Mouse (Mus musculus) megakaryocyte, embryonic 14.5 days (primary cell): ENCODE measurements around the gene Trmt1. TPM values are rescaled to one million over a fixed set of nuclear protein-coding genes. Genes with fewer than 3 reads are reported as not detected.
A peak's percentile ranks its signal among the peaks of the same experiment; 100 is the strongest.
"Not testable (repeated sequence)": the region's sequence is repeated elsewhere in the genome, so short reads cannot be mapped to it uniquely, and the experiment has no call there.

Experiments used
- H3K27me3 ChIP-seq: replicated peaks from 2 replicates; pipeline ENCODE3; 2012; ENCODE audit warnings: inconsistent platforms
- H3K36me3 ChIP-seq: replicated peaks from 2 replicates; pipeline ENCODE3; 2012; ENCODE audit warnings: low read length, inconsistent platforms, mixed read lengths
- H3K4me1 ChIP-seq: 2 replicates; pipeline ENCODE4 v1.6.1; 2012; ENCODE audit warnings: inconsistent platforms
- H3K4me3 ChIP-seq: replicated peaks from 2 replicates; pipeline ENCODE3; 2012; ENCODE audit warnings: moderate library complexity, mild to moderate bottlenecking, inconsistent platforms
- H3K9me3 ChIP-seq: 2 replicates; pipeline ENCODE4 v1.6.1; 2012; ENCODE audit warnings: inconsistent platforms
- FLI1 ChIP-seq: IDR thresholded peaks from 2 replicates; pipeline ENCODE4 v1.6.1; 2012; ENCODE audit warnings: low read length, inconsistent platforms, mixed read lengths
- GATA1 ChIP-seq: IDR thresholded peaks from 3 replicates; pipeline ENCODE4 v1.6.1; 2012; ENCODE audit warnings: mixed read lengths, low read length, inconsistent platforms, borderline replicate concordance
- polyA plus RNA-seq: library from polyadenylated mRNA; stranded (reverse); fragments of >175 nt; gene quantifications from 2 replicates; pipeline ENCODE4 v1.2.3, GENCODE M21; 2012; ENCODE audit warnings: low replicate concordance; ENCODE audit not compliant: insufficient read depth

The Trmt1 gene
- polyA plus RNA-seq, 1 experiment: 120 TPM

DNA sequence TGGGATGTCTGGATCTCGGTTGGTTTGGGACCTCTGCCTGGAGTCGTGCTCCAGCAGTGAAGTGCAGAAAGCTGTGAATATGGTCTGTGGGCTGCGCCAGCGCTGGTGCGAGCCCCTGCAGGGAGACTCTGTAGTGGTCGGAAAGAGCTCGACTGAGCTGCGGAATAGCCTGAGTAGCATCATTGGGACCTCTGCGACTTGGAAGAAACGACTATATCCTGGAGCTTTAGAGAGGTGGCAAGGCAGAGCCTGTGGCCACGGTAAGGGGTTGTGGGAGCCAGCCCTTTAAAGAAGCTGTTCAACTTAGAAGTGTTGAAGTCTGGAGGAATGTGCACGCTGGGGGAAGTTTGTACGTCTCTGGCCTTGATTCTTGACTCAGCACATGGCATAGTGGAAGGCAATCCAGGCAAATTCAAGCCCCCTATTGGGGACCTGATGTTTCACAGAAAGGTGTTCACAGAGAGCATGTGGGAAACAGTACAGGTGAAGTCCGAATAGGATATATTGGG, 20.7 kb upstream of the Trmt1 start:
- Histone ChIP-seq H3K4me3 (peak overlapping the region; percentile 100), H3K27me3 (no peaks in the 10 kb centered on the region), H3K9me3 (no peaks in the 10 kb centered on the region), H3K36me3 (peaks cover 27% of the 10 kb centered on the region), H3K4me1 (peaks cover 49% of the 10 kb centered on the region)
- TF ChIP-seq FLI1 (no peak), GATA1 (no peak)

DNA sequence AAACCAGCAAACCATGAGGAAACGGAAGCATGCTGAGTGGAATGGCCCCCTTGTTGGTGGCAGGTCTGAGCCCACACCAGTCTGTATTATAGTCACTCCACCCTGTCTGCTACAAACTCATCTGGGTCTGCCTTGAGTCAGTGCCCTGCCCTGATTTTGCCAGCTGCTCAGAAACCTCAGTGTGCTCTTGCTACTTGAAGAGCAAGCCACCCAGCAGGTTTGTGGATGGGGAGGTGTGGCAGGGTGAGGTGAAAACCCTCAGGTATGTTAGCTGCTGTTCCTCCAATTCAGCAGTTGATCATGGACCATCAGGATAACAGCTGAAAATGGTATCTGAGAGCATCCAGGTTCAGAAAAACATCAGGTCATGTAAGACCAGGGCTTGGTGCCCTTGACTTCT, 18.0 kb upstream of the Trmt1 start:
- H3K27me3 ChIP-seq: no peaks in the 10 kb centered on the region
- no peaks in the 10 kb centered on the region for H3K9me3 ChIP-seq
- peaks cover 43% of the 10 kb centered on the region for H3K36me3 ChIP-seq
- TF ChIP-seq GATA1 (no peak), FLI1 (no peak)
- H3K4me1 ChIP-seq: peaks cover 47% of the 10 kb centered on the region
- no peak overlapping the region for H3K4me3 ChIP-seq

DNA sequence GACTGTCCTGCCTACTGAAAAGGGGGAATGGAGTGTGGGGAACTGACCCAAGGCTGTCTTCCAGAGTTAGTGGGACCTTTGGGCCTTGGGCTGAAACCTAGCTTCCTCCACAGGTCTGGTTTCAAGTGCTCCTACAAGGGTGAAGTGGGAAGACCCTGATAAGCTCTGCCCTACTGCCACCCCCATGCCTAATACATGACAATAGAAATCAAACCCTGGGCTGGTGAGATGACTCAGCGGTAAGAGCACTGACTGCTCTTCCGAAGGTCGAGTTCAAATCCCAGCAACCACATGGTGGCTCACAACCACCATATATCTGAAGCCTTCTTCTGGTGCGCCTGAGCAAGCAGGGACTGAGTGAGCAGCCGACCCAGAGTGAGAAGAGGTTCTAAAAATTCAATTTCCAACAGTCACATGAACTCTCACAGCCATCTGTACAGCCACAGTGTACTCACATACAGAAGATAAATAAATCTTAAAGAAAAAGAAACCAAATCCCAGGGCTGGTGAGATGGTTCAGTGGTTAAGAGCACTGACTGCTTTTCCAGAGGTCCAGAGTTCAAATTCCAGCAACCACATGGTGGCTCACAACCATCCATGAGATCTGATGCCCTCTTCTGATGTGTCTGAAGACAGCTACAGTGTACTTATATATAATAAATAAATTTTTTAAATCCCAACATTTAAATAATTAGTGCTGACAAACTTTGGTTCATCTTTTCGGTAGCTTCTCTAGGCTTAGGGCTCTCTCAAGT, 17.2 kb upstream of the Trmt1 start:
- TF ChIP-seq GATA1 (no peak), FLI1 (no peak)
- H3K4me1 ChIP-seq: peaks cover 43% of the 10 kb centered on the region
- no peaks in the 10 kb centered on the region for H3K27me3 ChIP-seq
- H3K9me3 ChIP-seq: no peaks in the 10 kb centered on the region
- peaks cover 51% of the 10 kb centered on the region for H3K36me3 ChIP-seq
- H3K4me3 ChIP-seq: no peak overlapping the region

DNA sequence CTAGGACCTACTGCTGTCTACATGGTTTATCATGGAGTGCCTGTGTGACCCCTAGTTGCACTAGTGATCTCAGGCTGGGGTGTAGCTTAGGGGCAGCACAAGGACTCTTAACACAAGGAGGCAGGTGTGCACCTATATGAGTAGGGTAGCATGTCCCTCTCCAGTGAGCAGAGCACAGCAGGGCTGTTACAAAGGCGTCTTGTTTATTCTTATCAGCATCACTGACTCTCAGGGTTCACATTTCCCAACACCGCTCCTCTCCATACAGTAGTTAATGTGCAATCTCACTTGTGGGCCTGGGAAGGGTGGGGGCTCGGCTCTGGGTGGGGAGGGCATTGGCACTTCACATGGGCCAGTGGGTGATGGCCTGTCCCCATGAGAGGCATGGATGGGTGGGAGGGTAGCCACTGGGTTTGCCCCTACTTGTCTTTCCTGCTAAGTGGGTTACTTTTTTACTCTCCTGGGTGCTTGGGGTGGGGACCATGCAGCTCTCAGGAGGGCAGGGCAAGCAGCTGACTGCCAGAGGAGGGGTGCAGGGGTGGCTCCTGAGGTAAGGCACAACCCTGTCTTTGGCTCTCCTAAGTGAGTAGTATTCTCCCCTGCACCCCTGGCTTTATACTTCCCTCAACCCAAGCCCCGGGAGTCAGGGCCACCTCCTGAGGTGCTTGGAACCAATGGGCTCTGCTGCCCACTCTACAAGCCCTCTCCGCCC, 15.7 kb upstream of the Trmt1 start:
- not testable (repeated sequence) for H3K4me3 ChIP-seq, H3K9me3 ChIP-seq, H3K27me3 ChIP-seq
- H3K4me1 ChIP-seq: peaks cover 38% of the 10 kb centered on the region
- H3K36me3 ChIP-seq: peaks cover 65% of the 10 kb centered on the region

DNA sequence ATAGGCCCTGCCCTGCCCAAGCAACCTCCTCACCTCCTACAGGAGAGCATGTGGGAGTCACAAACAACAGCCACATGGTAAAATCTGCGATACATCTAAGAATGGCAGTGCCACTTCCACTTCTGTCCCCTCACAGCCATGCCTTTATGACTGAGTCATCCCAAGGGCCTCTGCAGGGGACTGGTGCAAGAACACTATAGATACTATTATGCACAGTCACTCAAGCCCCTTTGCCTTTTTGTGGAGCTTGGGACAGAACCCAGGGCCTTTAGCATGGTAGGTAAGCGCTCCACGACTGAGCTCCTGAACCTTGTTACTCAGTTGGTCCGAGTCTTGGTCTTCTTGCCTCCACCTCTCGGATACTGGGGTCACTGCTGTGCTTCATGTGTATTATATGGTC, 8.8 kb upstream of the Trmt1 start:
- TF ChIP-seq FLI1 (no peak), GATA1 (no peak)
- Histone ChIP-seq H3K9me3 (no peaks in the 10 kb centered on the region), H3K4me3 (peak overlapping the region; percentile 77), H3K4me1 (peaks cover 68% of the 10 kb centered on the region), H3K27me3 (no peaks in the 10 kb centered on the region), H3K36me3 (peaks cover 78% of the 10 kb centered on the region)

DNA sequence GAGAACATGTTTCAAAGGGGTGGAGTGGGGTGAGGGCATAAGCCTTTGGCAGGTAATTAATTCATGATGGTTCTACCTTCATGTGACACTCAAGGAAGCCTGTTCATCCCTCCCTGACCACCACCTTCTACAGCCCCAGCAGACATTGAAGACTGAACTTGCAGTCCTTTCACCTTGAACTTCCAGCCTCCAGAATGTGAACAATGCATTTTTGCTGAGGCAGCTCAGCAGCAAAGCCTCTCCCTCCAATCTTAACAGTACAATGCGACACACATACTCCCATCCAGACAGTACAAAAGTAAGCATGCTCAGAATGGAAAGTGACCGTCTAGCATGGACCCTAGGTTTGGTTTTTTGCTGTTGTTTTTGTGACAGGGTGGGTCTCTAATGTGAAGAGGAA, 4.6 kb upstream of the Trmt1 start:
- H3K36me3 ChIP-seq: peaks cover 67% of the 10 kb centered on the region
- no peak overlapping the region for H3K4me3 ChIP-seq
- H3K9me3 ChIP-seq: no peaks in the 10 kb centered on the region
- H3K27me3 ChIP-seq: no peaks in the 10 kb centered on the region
- TF ChIP-seq GATA1 (no peak), FLI1 (no peak)
- peaks cover 92% of the 10 kb centered on the region for H3K4me1 ChIP-seq

DNA sequence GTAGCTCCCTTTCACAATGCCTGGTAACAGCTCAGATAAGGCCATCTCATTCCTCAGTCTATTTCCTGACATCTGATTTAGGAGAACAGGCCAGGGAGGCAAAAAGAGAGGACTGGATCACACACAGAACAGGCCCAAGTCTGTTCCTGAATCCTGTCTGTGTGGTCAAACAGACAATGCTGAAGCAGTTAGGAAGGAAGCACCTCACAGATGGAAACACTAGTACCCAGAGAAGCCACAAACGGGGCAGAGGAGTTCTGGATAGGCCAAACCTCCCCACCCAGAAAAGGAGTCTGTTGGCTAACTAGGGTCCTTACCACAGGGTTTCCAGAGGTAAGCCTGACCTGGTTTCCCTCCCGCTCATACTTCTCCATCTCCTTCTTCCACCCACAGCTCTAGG, 3.9 kb upstream of the Trmt1 start:
- Histone ChIP-seq H3K4me1 (peaks cover 84% of the 10 kb centered on the region), H3K9me3 (no peaks in the 10 kb centered on the region), H3K36me3 (peaks cover 61% of the 10 kb centered on the region), H3K27me3 (no peaks in the 10 kb centered on the region), H3K4me3 (peak overlapping the region; percentile 20)
- no peak for TF ChIP-seq GATA1
- TF ChIP-seq FLI1: no peak

DNA sequence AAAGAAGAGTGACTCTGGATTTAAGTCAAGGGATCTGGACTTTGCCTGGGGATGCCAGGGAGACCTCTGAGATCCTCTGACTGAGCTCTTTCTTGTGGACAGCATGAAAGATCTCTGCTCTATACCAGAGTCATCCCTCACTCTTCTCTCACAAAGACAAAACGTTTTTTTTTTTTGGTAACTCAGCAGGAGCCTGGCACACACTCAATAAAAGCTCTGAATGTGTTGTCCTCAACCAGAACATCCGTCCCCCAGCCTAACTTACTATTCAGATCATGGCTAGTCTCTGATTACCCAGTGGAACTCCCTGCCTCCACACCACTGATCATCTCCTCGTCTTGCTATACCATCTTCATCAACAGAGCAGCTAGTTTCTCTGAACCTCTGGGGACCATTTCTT, 1.6 kb upstream of the Trmt1 start:
- Histone ChIP-seq H3K27me3 (no peaks in the 10 kb centered on the region), H3K9me3 (no peaks in the 10 kb centered on the region), H3K4me1 (peaks cover 78% of the 10 kb centered on the region), H3K4me3 (no peak overlapping the region), H3K36me3 (peaks cover 50% of the 10 kb centered on the region)
- TF ChIP-seq GATA1 (no peak), FLI1 (no peak)

DNA sequence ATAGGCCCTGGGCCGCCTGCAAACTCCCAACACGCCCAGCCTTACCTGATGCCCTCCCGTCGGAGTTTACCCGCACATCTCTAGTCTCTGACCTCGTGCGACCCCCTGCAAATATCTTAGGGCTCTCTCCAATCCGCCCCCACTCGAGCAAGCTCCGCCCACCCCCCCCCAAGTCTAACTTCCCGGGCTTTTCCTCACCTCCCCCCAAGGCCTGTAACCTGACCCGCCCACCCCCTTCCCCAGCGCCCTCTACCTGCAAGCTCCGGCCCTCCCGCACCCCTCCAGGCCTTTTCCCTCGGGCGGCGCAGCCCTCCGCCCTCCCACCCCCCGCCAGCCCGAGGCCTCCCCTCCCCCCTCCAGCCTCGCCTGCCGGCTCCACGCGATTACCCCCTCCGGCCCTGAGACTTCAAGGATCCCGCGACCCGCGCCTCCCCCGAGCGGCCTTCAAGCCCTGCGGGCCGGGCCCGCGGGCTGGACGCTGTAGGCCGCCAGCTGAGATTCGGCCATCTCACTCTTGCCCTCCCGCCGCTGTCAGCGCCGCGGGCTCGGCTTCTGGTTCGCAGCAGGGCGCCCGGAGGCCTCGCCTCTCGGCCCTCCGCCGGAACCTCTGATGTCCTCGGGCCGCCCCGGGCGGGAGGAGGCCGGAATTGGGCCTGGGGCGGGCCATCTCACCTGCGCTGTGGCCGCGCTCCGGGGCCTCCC, 1.0 kb downstream of the Trmt1 start:
- H3K27me3 ChIP-seq: no peaks in the 10 kb centered on the region
- peak overlapping the region; percentile 93 for H3K4me3 ChIP-seq
- H3K4me1 ChIP-seq: peaks cover 73% of the 10 kb centered on the region
- H3K36me3 ChIP-seq: peaks cover 46% of the 10 kb centered on the region
- TF ChIP-seq FLI1 (no peak), GATA1 (no peak)
- H3K9me3 ChIP-seq: no peaks in the 10 kb centered on the region

DNA sequence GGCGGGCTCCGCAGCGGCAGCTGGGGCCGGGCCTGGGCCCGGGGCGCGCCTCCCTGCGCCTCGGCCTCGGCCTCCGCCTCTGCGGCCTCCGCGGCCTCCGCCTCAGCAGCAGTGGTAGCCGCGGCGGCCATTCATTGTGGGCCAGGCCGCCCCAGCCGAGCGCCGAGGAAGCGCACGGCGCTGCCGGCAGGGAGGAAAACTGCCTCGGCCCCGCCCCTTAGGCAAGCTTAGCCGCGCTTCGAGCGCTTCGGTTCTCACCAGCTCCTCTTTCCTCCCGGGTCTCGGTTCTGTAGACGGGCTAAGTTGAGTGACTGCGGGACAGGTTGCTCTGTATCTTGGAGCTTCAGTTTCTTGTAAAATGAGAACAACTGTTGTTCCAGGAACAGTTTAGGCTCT, 1.6 kb downstream of the Trmt1 start, which contains the start of gene Nacc1:
Gene Nacc1, minus strand, starts transcription at position 158 of the 396 bp plus-strand sequence.
- no peaks in the 10 kb centered on the region for H3K9me3 ChIP-seq
- H3K27me3 ChIP-seq: no peaks in the 10 kb centered on the region
- peaks cover 46% of the 10 kb centered on the region for H3K36me3 ChIP-seq
- no peak for TF ChIP-seq GATA1
- no peak for TF ChIP-seq FLI1
- H3K4me3 ChIP-seq: peak within 1 kb of the TSS; percentile 94
- H3K4me1 ChIP-seq: peaks cover 73% of the 10 kb centered on the region
